Mouse (Mus musculus) stomach, embryonic 16.5 days (tissue): Measurements from ENCODE around the gene Slc23a4. TPM values are rescaled to one million over a fixed set of nuclear protein-coding genes. Genes with fewer than 3 reads are reported as not detected.

Experiments
- ATAC-seq: fragments of 200-750 bp; cut with Nextera tagmentation; 2 replicates; pipeline ENCODE4 v1.8.0; 2017; ENCODE audit warnings: moderate number of reproducible peaks, moderate TSS enrichment; ENCODE audit not compliant: insufficient read depth, low FRiP score
- H3K27ac ChIP-seq: fragments of 300-500 bp; sonication (generic); 2 replicates; pipeline ENCODE4 v1.5.1; 2014; ENCODE audit warnings: low read length
- H3K27me3 ChIP-seq: fragments of 300-500 bp; sonication (generic); 2 replicates; pipeline ENCODE4 v1.6.1; 2014; ENCODE audit warnings: low read length, control low read depth, mixed read lengths; ENCODE audit not compliant: control insufficient read depth, insufficient read depth
- H3K36me3 ChIP-seq: fragments of 300-500 bp; sonication (generic); 2 replicates; pipeline ENCODE4 v1.6.1; 2014; ENCODE audit warnings: low read length; ENCODE audit not compliant: control insufficient read depth, insufficient read depth
- H3K4me1 ChIP-seq: fragments of 300-500 bp; sonication (generic); 2 replicates; pipeline ENCODE4 v1.6.1; 2014; ENCODE audit warnings: low read length, control low read depth, mixed read lengths; ENCODE audit not compliant: control insufficient read depth, insufficient read depth
- H3K4me2 ChIP-seq: fragments of 300-500 bp; sonication (generic); 2 replicates; pipeline ENCODE4 v1.6.1; 2014; ENCODE audit warnings: low read depth, low read length, mixed read lengths
- H3K4me3 ChIP-seq: fragments of 300-500 bp; sonication (generic); replicated peaks from 2 replicates; pipeline ENCODE4 v1.5.1; 2014; ENCODE audit warnings: mild to moderate bottlenecking, low read length
- H3K9ac ChIP-seq: fragments of 300-500 bp; sonication (generic); 2 replicates; pipeline ENCODE4 v1.6.1; 2014; ENCODE audit warnings: low read length
- H3K9me3 ChIP-seq: fragments of 300-500 bp; sonication (generic); replicated peaks from 2 replicates; pipeline ENCODE4 v1.6.1; 2016; ENCODE audit warnings: low read length, control low read depth; ENCODE audit not compliant: control insufficient read depth
- WGBS: fragments of 180-500 bp; shearing (Covaris S2); extraction: QIAGEN DNeasy Blood & Tissue Kit; methylation state at CpG from one replicate; pipeline ENCODE4 v1.1.7; 2014; 5-methylcytosine and 5-hydroxymethylcytosine counted together
- polyA plus RNA-seq: library from polyadenylated mRNA; unstranded; fragments of >200 nt; fragmentation: Nextera tagmentation; extraction: Ambion mirVana; gene quantifications from 2 replicates; pipeline ENCODE4 v1.2.1, GENCODE M21; 2015

The Slc23a4 gene
- polyA plus RNA-seq, 1 experiment from 2014 or later = 4.3 TPM

GRCm38 (mm10) chr6:34979291-34979690 is 8.9 kb downstream of the Slc23a4 start:
- H3K4me2 ChIP-seq = no peak overlapping the region
- ATAC-seq = no peak
- WGBS = 83% methylated on average over 3 of the region's 3 CpGs
- H3K4me1 ChIP-seq = no peaks in the 10 kb centered on the region
- H3K4me3 ChIP-seq = no peak overlapping the region
- no peak overlapping the region for H3K9ac ChIP-seq
- H3K9me3 ChIP-seq = no peaks in the 10 kb centered on the region
- no peaks in the 10 kb centered on the region for H3K36me3 ChIP-seq
- no peaks in the 10 kb centered on the region for H3K27me3 ChIP-seq
- no peak overlapping the region for H3K27ac ChIP-seq

- H3K9ac ChIP-seq = no peak overlapping the region
- H3K27ac ChIP-seq = no peak overlapping the region
- H3K4me2 ChIP-seq = no peak overlapping the region
- WGBS = 36% methylated on average over 3 of the region's 3 CpGs
- H3K36me3 ChIP-seq = no peaks in the 10 kb centered on the region
- no peak for ATAC-seq
- H3K27me3 ChIP-seq = no peaks in the 10 kb centered on the region
- H3K4me1 ChIP-seq = no peaks in the 10 kb centered on the region
- no peak overlapping the region for H3K4me3 ChIP-seq
- no peaks in the 10 kb centered on the region for H3K9me3 ChIP-seq
These were observed 17.0 kb downstream of the Slc23a4 start for GRCm38 (mm10) chr6:34971181-34971580.

GRCm38 (mm10) chr6:34965819-34966539 is 22.2 kb downstream of the Slc23a4 start:
- no peak overlapping the region for H3K9ac ChIP-seq
- no peak for ATAC-seq
- no peak overlapping the region for H3K27ac ChIP-seq
- 82% methylated on average over 6 of the region's 6 CpGs for WGBS
- no peaks in the 10 kb centered on the region for H3K4me1 ChIP-seq
- H3K27me3 ChIP-seq = no peaks in the 10 kb centered on the region
- H3K9me3 ChIP-seq = no peaks in the 10 kb centered on the region
- no peaks in the 10 kb centered on the region for H3K36me3 ChIP-seq
- H3K4me3 ChIP-seq = no peak overlapping the region
- H3K4me2 ChIP-seq = no peak overlapping the region

- 69% methylated on average over 2 of the region's 2 CpGs for WGBS
- Histone ChIP-seq H3K9ac (no peak overlapping the region), H3K27ac (no peak overlapping the region), H3K4me1 (no peaks in the 10 kb centered on the region), H3K36me3 (no peaks in the 10 kb centered on the region), H3K9me3 (no peaks in the 10 kb centered on the region), H3K4me3 (no peak overlapping the region), H3K27me3 (no peaks in the 10 kb centered on the region), H3K4me2 (no peak overlapping the region)
- ATAC-seq = no peak
These were observed 23.7 kb downstream of the Slc23a4 start for GRCm38 (mm10) chr6:34964550-34964949.

- H3K4me3 ChIP-seq = no peak overlapping the region
- no peak for ATAC-seq
- no peak overlapping the region for H3K27ac ChIP-seq
- H3K36me3 ChIP-seq = no peaks in the 10 kb centered on the region; the same call in 1 of the 2 replicates
- no peaks in the 10 kb centered on the region for H3K27me3 ChIP-seq
- no peak overlapping the region for H3K9ac ChIP-seq
- H3K9me3 ChIP-seq = no peaks in the 10 kb centered on the region
- no peaks in the 10 kb centered on the region for H3K4me1 ChIP-seq
- H3K4me2 ChIP-seq = no peak overlapping the region
- WGBS = 80% methylated on average over 7 of the region's 7 CpGs
These were observed 29.1 kb downstream of the Slc23a4 start for GRCm38 (mm10) chr6:34959131-34959530.

GRCm38 (mm10) chr6:34955862-34956241 is 32.4 kb downstream of the Slc23a4 start:
- no peaks in the 10 kb centered on the region for H3K9me3 ChIP-seq
- 41% methylated on average over 8 of the region's 8 CpGs for WGBS
- no peaks in the 10 kb centered on the region; the same call in 1 of the 2 replicates for H3K36me3 ChIP-seq
- H3K27ac ChIP-seq = no peak overlapping the region
- no peak overlapping the region for H3K9ac ChIP-seq
- no peaks in the 10 kb centered on the region for H3K27me3 ChIP-seq
- ATAC-seq = no peak
- no peak overlapping the region for H3K4me3 ChIP-seq
- peak overlapping the region; percentile 31; the same call in 1 of the 2 replicates for H3K4me2 ChIP-seq
- H3K4me1 ChIP-seq = no peaks in the 10 kb centered on the region

- Histone ChIP-seq H3K9ac (no peak overlapping the region), H3K9me3 (no peaks in the 10 kb centered on the region), H3K27ac (no peak overlapping the region), H3K4me2 (peak overlapping the region; percentile 31; the same call in 1 of the 2 replicates), H3K36me3 (no peaks in the 10 kb centered on the region; the same call in 1 of the 2 replicates), H3K4me1 (no peaks in the 10 kb centered on the region), H3K27me3 (no peaks in the 10 kb centered on the region), H3K4me3 (peak overlapping the region; percentile 11; the same call in 1 of the 2 replicates)
- 47% methylated on average over 18 of the region's 18 CpGs for WGBS
- ATAC-seq = peak; percentile 73; the same call in 1 of the 2 replicates
These were observed 33.0 kb downstream of the Slc23a4 start for GRCm38 (mm10) chr6:34954926-34955861.

GRCm38 (mm10) chr6:34951956-34952667 is 36.1 kb downstream of the Slc23a4 start:
- 0 out of 2 replicates have a peak overlapping the region, but pooled peaks have one; percentile 4 for H3K27ac ChIP-seq
- ATAC-seq = no peak
- H3K9me3 ChIP-seq = no peaks in the 10 kb centered on the region
- no peak overlapping the region for H3K4me2 ChIP-seq
- H3K27me3 ChIP-seq = no peaks in the 10 kb centered on the region
- no peak overlapping the region for H3K9ac ChIP-seq
- H3K4me3 ChIP-seq = no peak overlapping the region
- no peaks in the 10 kb centered on the region for H3K36me3 ChIP-seq
- no peaks in the 10 kb centered on the region for H3K4me1 ChIP-seq
- 58% methylated on average over 7 of the region's 7 CpGs for whole genome bisulfite sequencing
